Mouse (Mus musculus) MEL (cell line): ENCODE data around the gene Gm15155. TPM values are rescaled to one million over a fixed set of nuclear protein-coding genes. Genes with fewer than 3 reads are reported as not detected.

Source experiments
- DNase-seq: peaks from one replicate; pipeline ENCODE4 v3.0.0; 2011; ENCODE audit warnings: low read depth, low spot score
- H3K27ac ChIP-seq: 2 replicates; pipeline ENCODE4 v1.5.1; 2012; ENCODE audit warnings: low read depth, mild to moderate bottlenecking, control low read depth, low read length, moderate library complexity; ENCODE audit not compliant: control insufficient read depth
- H3K27me3 ChIP-seq, 2 experiments: fragments of 150-350 bp in 1 of 2; sonication (generic) in 1 of 2; 2 replicates each; pipeline ENCODE4 v1.6.1; 2012; ENCODE audit warnings: low read length in 2 of 2, mild to moderate bottlenecking in 2 of 2, improper control_type of control experiment in 1 of 2, moderate library complexity in 1 of 2; ENCODE audit not compliant: insufficient read depth in 2 of 2, control insufficient read depth in 1 of 2
- H3K36me3 ChIP-seq, 2 experiments: 2 replicates each; pipeline ENCODE4 v1.6.1; 2012 to 2014; ENCODE audit warnings: low read length in 2 of 2, improper control_type of control experiment in 1 of 2, inconsistent platforms in 1 of 2, mild to moderate bottlenecking in 1 of 2; ENCODE audit not compliant: insufficient read depth in 2 of 2, control insufficient read depth in 1 of 2
- H3K4me1 ChIP-seq, 2 experiments: fragments of 150-350 bp in 1 of 2; sonication (generic) in 1 of 2; 2 replicates each; pipeline ENCODE4 v1.6.1; 2012; ENCODE audit warnings: low read length in 2 of 2, improper control_type of control experiment in 1 of 2, mild to moderate bottlenecking in 1 of 2; ENCODE audit not compliant: insufficient read depth in 2 of 2, control insufficient read depth in 1 of 2
- H3K4me3 ChIP-seq, 2 experiments: fragments of 150-350 bp in 1 of 2; sonication (generic) in 1 of 2; 2 replicates each; pipeline ENCODE4 v1.5.1; 2012; ENCODE audit warnings: low read depth in 2 of 2, low read length in 2 of 2, mild to moderate bottlenecking in 2 of 2, moderate library complexity in 2 of 2, control low read depth in 1 of 2, improper control_type of control experiment in 1 of 2; ENCODE audit not compliant: control insufficient read depth in 1 of 2, insufficient read depth in 1 of 2
- H3K79me2 ChIP-seq: 2 replicates; pipeline ENCODE4 v1.6.1; 2012; ENCODE audit warnings: mild to moderate bottlenecking, low read length, moderate library complexity; ENCODE audit not compliant: control insufficient read depth, poor library complexity, insufficient read depth
- H3K9ac ChIP-seq: 2 replicates; pipeline ENCODE4 v1.6.1; 2012; ENCODE audit warnings: low read depth, mild to moderate bottlenecking, control low read depth, low read length, moderate library complexity; ENCODE audit not compliant: control insufficient read depth, poor library complexity, severe bottlenecking
- H3K9me3 ChIP-seq: fragments of 150-350 bp; sonication (generic); replicated peaks from 2 replicates; pipeline ENCODE4 v1.6.1; 2012; ENCODE audit warnings: mild to moderate bottlenecking, low read length, improper control_type of control experiment, moderate library complexity; ENCODE audit not compliant: insufficient read depth
- BHLHE40 ChIP-seq: IDR thresholded peaks from 2 replicates; pipeline ENCODE4 v1.6.1; 2012; ENCODE audit warnings: low read depth, mild to moderate bottlenecking, inconsistent platforms, low read length, improper control_type of control experiment, borderline replicate concordance
- CHD1 ChIP-seq: IDR thresholded peaks from 2 replicates; pipeline ENCODE4 v1.6.1; 2012; ENCODE audit warnings: low read depth, mild to moderate bottlenecking, inconsistent platforms, low read length, improper control_type of control experiment
- CHD2 ChIP-seq: IDR thresholded peaks from 2 replicates; pipeline ENCODE4 v1.6.1; 2011; ENCODE audit warnings: low read length, improper control_type of control experiment
- CTCF ChIP-seq, 3 experiments: IDR thresholded peaks in 2 of 3; conservative IDR thresholded peaks in 1 of 3; 2 replicates each; pipeline ENCODE4 v1.5.1; 2011 to 2012; ENCODE audit warnings: low read length in 3 of 3, low read depth in 2 of 3, mild to moderate bottlenecking in 2 of 3, improper control_type of control experiment in 1 of 3, inconsistent platforms in 1 of 3, mixed read lengths in 1 of 3, moderate library complexity in 1 of 3; ENCODE audit not compliant: control insufficient read depth in 1 of 3, insufficient read depth in 1 of 3, poor library complexity in 1 of 3, severe bottlenecking in 1 of 3
- E2F4 ChIP-seq: IDR thresholded peaks from 2 replicates; pipeline ENCODE4 v1.6.1; 2011; ENCODE audit warnings: low read depth, low read length, improper control_type of control experiment, borderline replicate concordance
- ETS1 ChIP-seq: IDR thresholded peaks from 2 replicates; pipeline ENCODE4 v1.6.1; 2012; ENCODE audit warnings: low read depth, mild to moderate bottlenecking, inconsistent platforms, low read length, improper control_type of control experiment, moderate library complexity
- MAZ ChIP-seq: IDR thresholded peaks from 2 replicates; pipeline ENCODE4 v1.6.1; 2012; ENCODE audit warnings: low read depth, mild to moderate bottlenecking, inconsistent platforms, low read length, improper control_type of control experiment
- POLR2AphosphoS5 ChIP-seq: IDR thresholded peaks from 2 replicates; pipeline ENCODE4 v1.6.1; 2012; ENCODE audit warnings: low read depth, borderline replicate concordance, mild to moderate bottlenecking, inconsistent platforms, low read length, moderate library complexity, mixed read lengths
- RAD21 ChIP-seq: IDR thresholded peaks from 2 replicates; pipeline ENCODE4 v1.6.1; 2011; ENCODE audit warnings: mild to moderate bottlenecking, low read depth, low read length, improper control_type of control experiment
- SIN3A ChIP-seq: IDR thresholded peaks from 2 replicates; pipeline ENCODE4 v1.6.1; 2012; ENCODE audit warnings: low read length, improper control_type of control experiment, inconsistent platforms
- TAL1 ChIP-seq: IDR thresholded peaks from 2 replicates; pipeline ENCODE4 v1.6.1; 2012; ENCODE audit warnings: mild to moderate bottlenecking, inconsistent platforms, low read length, moderate library complexity, mixed read lengths
- TBP ChIP-seq: IDR thresholded peaks from 2 replicates; pipeline ENCODE4 v1.8.0; 2011; ENCODE audit warnings: low read depth, low read length, improper control_type of control experiment
- TCF12 ChIP-seq: IDR thresholded peaks from 2 replicates; pipeline ENCODE4 v1.6.1; 2014; ENCODE audit warnings: low read depth, mild to moderate bottlenecking, inconsistent platforms, low read length, improper control_type of control experiment, moderate library complexity
- UBTF ChIP-seq: IDR thresholded peaks from 2 replicates; pipeline ENCODE4 v1.6.1; 2012; ENCODE audit warnings: low read depth, mild to moderate bottlenecking, inconsistent platforms, low read length, improper control_type of control experiment, moderate library complexity, borderline replicate concordance; ENCODE audit not compliant: insufficient read depth
- ZC3H11A ChIP-seq: IDR thresholded peaks from 2 replicates; pipeline ENCODE4 v1.6.1; 2012; ENCODE audit warnings: low read depth, mild to moderate bottlenecking, inconsistent platforms, low read length, improper control_type of control experiment
- ZNF384 ChIP-seq: IDR thresholded peaks from 2 replicates; pipeline ENCODE4 v1.6.1; 2012; ENCODE audit warnings: low read depth, mild to moderate bottlenecking, inconsistent platforms, low read length, improper control_type of control experiment
- polyA plus RNA-seq, 2 experiments: library from polyadenylated mRNA; stranded (reverse) in 1 of 2; unstranded in 1 of 2; fragments of >175 nt in 1 of 2; fragments of >200 nt in 1 of 2; gene quantifications; 2 replicates each; pipeline versions ENCODE4 v1.2.1 to v1.2.4; 2012; ENCODE audit warnings: low replicate concordance in 2 of 2, low read depth in 1 of 2; ENCODE audit not compliant: insufficient read length in 2 of 2, insufficient read depth in 1 of 2, missing spikeins in 1 of 2
- total RNA-seq: library from RNA; depleted of rRNA; stranded (reverse); fragments of 300-350 nt; gene quantifications from 2 replicates; pipeline ENCODE4 v1.2.3, GENCODE M21; 2012

The Gm15155 gene
- total and polyA plus RNA-seq, 3 experiments = not detected

GRCm38 (mm10) chrX:155901742-155902141, 277.2 kb downstream of the Gm15155 start:
- TF ChIP-seq MAZ = no peak
- TF ChIP-seq POLR2AphosphoS5 = no peak
- TF ChIP-seq ZNF384 = no peak
- no peak for TF ChIP-seq SIN3A
- no peak for TF ChIP-seq CTCF (IDR thresholded peaks at IDR 0.05 in 2 of 3, conservative IDR thresholded peaks at IDR 0.05 in 1 of 3; ENCODE audit: control insufficient read depth in 1 of 3, insufficient read depth in 1 of 3, low read depth in 2 of 3, low read length in 3 of 3, poor library complexity in 1 of 3, severe bottlenecking in 1 of 3)
- TF ChIP-seq E2F4 = no peak
- no peak for TF ChIP-seq UBTF
- TF ChIP-seq CHD1 = no peak
- TF ChIP-seq TBP = no peak
- TF ChIP-seq BHLHE40 = no peak
- no peak for TF ChIP-seq TAL1
- no peak for TF ChIP-seq RAD21
- no peak for TF ChIP-seq TCF12
- no peak for TF ChIP-seq ZC3H11A
- TF ChIP-seq CHD2 = no peak
- no peak for TF ChIP-seq ETS1
- no peak for DNase-seq
- Histone ChIP-seq H3K4me1 (no peaks in the 10 kb centered on the region), H3K27ac (no peak overlapping the region), H3K36me3 (no peaks in the 10 kb centered on the region), H3K79me2 (no peaks in the 10 kb centered on the region), H3K4me3 (no peak overlapping the region), H3K27me3 (no peaks in the 10 kb centered on the region), H3K9ac (no peak overlapping the region), H3K9me3 (no peaks in the 10 kb centered on the region)

GRCm38 (mm10) chrX:155903108-155903507, 278.6 kb downstream of the Gm15155 start:
- no peaks in the 10 kb centered on the region for H3K79me2 ChIP-seq
- no peak overlapping the region for H3K4me3 ChIP-seq

More at GRCm38 (mm10) chrX:155903108-155903507, 278.6 kb downstream of the Gm15155 start:
- TF ChIP-seq CHD1 (no peak), UBTF (no peak)
- H3K36me3 ChIP-seq = no peaks in the 10 kb centered on the region
- no peaks in the 10 kb centered on the region for H3K27me3 ChIP-seq
- H3K4me1 ChIP-seq = no peaks in the 10 kb centered on the region
- no peak for DNase-seq
- H3K9ac ChIP-seq = no peak overlapping the region
- no peak overlapping the region for H3K27ac ChIP-seq
- H3K9me3 ChIP-seq = no peaks in the 10 kb centered on the region
